Mouse (Mus musculus) MEL (cell line): ENCODE results near the gene Xpnpep3. TPM values are rescaled to one million over a fixed set of nuclear protein-coding genes. Genes with fewer than 3 reads are reported as not detected.

Experiments used
- DNase-seq: peaks from one replicate; pipeline ENCODE4 v3.0.0; 2011; ENCODE audit warnings: low read depth, low spot score
- H3K27ac ChIP-seq: 2 replicates; pipeline ENCODE4 v1.5.1; 2012; ENCODE audit warnings: low read depth, mild to moderate bottlenecking, control low read depth, low read length, moderate library complexity; ENCODE audit not compliant: control insufficient read depth
- H3K27me3 ChIP-seq, 2 experiments: fragments of 150-350 bp in 1 of 2; sonication (generic) in 1 of 2; 2 replicates each; pipeline ENCODE4 v1.6.1; 2012; ENCODE audit warnings: low read length in 2 of 2, mild to moderate bottlenecking in 2 of 2, improper control_type of control experiment in 1 of 2, moderate library complexity in 1 of 2; ENCODE audit not compliant: insufficient read depth in 2 of 2, control insufficient read depth in 1 of 2
- H3K36me3 ChIP-seq, 2 experiments: 2 replicates each; pipeline ENCODE4 v1.6.1; 2012 to 2014; ENCODE audit warnings: low read length in 2 of 2, improper control_type of control experiment in 1 of 2, inconsistent platforms in 1 of 2, mild to moderate bottlenecking in 1 of 2; ENCODE audit not compliant: insufficient read depth in 2 of 2, control insufficient read depth in 1 of 2
- H3K4me1 ChIP-seq, 2 experiments: fragments of 150-350 bp in 1 of 2; sonication (generic) in 1 of 2; 2 replicates each; pipeline ENCODE4 v1.6.1; 2012; ENCODE audit warnings: low read length in 2 of 2, improper control_type of control experiment in 1 of 2, mild to moderate bottlenecking in 1 of 2; ENCODE audit not compliant: insufficient read depth in 2 of 2, control insufficient read depth in 1 of 2
- H3K4me3 ChIP-seq, 2 experiments: fragments of 150-350 bp in 1 of 2; sonication (generic) in 1 of 2; 2 replicates each; pipeline ENCODE4 v1.5.1; 2012; ENCODE audit warnings: low read depth in 2 of 2, low read length in 2 of 2, mild to moderate bottlenecking in 2 of 2, moderate library complexity in 2 of 2, control low read depth in 1 of 2, improper control_type of control experiment in 1 of 2; ENCODE audit not compliant: control insufficient read depth in 1 of 2, insufficient read depth in 1 of 2
- H3K79me2 ChIP-seq: 2 replicates; pipeline ENCODE4 v1.6.1; 2012; ENCODE audit warnings: mild to moderate bottlenecking, low read length, moderate library complexity; ENCODE audit not compliant: control insufficient read depth, poor library complexity, insufficient read depth
- H3K9ac ChIP-seq: 2 replicates; pipeline ENCODE4 v1.6.1; 2012; ENCODE audit warnings: low read depth, mild to moderate bottlenecking, control low read depth, low read length, moderate library complexity; ENCODE audit not compliant: control insufficient read depth, poor library complexity, severe bottlenecking
- H3K9me3 ChIP-seq: fragments of 150-350 bp; sonication (generic); replicated peaks from 2 replicates; pipeline ENCODE4 v1.6.1; 2012; ENCODE audit warnings: mild to moderate bottlenecking, low read length, improper control_type of control experiment, moderate library complexity; ENCODE audit not compliant: insufficient read depth
- BHLHE40 ChIP-seq: IDR thresholded peaks from 2 replicates; pipeline ENCODE4 v1.6.1; 2012; ENCODE audit warnings: low read depth, mild to moderate bottlenecking, inconsistent platforms, low read length, improper control_type of control experiment, borderline replicate concordance
- CHD1 ChIP-seq: IDR thresholded peaks from 2 replicates; pipeline ENCODE4 v1.6.1; 2012; ENCODE audit warnings: low read depth, mild to moderate bottlenecking, inconsistent platforms, low read length, improper control_type of control experiment
- CTCF ChIP-seq, 3 experiments: IDR thresholded peaks in 2 of 3; conservative IDR thresholded peaks in 1 of 3; 2 replicates each; pipeline ENCODE4 v1.5.1; 2011 to 2012; ENCODE audit warnings: low read length in 3 of 3, low read depth in 2 of 3, mild to moderate bottlenecking in 2 of 3, improper control_type of control experiment in 1 of 3, inconsistent platforms in 1 of 3, mixed read lengths in 1 of 3, moderate library complexity in 1 of 3; ENCODE audit not compliant: control insufficient read depth in 1 of 3, insufficient read depth in 1 of 3, poor library complexity in 1 of 3, severe bottlenecking in 1 of 3
- ETS1 ChIP-seq: IDR thresholded peaks from 2 replicates; pipeline ENCODE4 v1.6.1; 2012; ENCODE audit warnings: low read depth, mild to moderate bottlenecking, inconsistent platforms, low read length, improper control_type of control experiment, moderate library complexity
- GATA1 ChIP-seq: IDR thresholded peaks from 2 replicates; pipeline ENCODE4 v1.6.1; 2011; ENCODE audit warnings: low read depth, low read length, improper control_type of control experiment
- HCFC1 ChIP-seq: IDR thresholded peaks from 2 replicates; pipeline ENCODE4 v1.6.1; 2012; ENCODE audit warnings: low read depth, mild to moderate bottlenecking, inconsistent platforms, low read length, improper control_type of control experiment, moderate library complexity
- KAT2A ChIP-seq: conservative IDR thresholded peaks from 2 replicates; pipeline ENCODE4 v1.6.1; 2012; ENCODE audit warnings: low read depth, low read length, improper control_type of control experiment, inconsistent platforms
- MXI1 ChIP-seq: IDR thresholded peaks from 2 replicates; pipeline ENCODE4 v1.6.1; 2011; ENCODE audit warnings: mild to moderate bottlenecking, low read depth, low read length, improper control_type of control experiment
- MYB ChIP-seq: IDR thresholded peaks from 2 replicates; pipeline ENCODE4 v1.6.1; 2011; ENCODE audit warnings: mild to moderate bottlenecking, low read depth, low read length, improper control_type of control experiment
- MYC ChIP-seq: IDR thresholded peaks from 2 replicates; pipeline ENCODE4 v1.6.1; 2011; ENCODE audit warnings: low read depth, mild to moderate bottlenecking, low read length, improper control_type of control experiment, moderate library complexity
- NRF1 ChIP-seq: IDR thresholded peaks from 2 replicates; pipeline ENCODE4 v1.6.1; 2014; ENCODE audit warnings: low read depth, mild to moderate bottlenecking, inconsistent platforms, low read length, improper control_type of control experiment, moderate library complexity; ENCODE audit not compliant: poor library complexity, insufficient read depth, severe bottlenecking
- POLR2A ChIP-seq, 2 experiments: IDR thresholded peaks; 2 replicates each; pipeline ENCODE4 v1.6.1; 2011 to 2012; ENCODE audit warnings: low read length in 2 of 2, mild to moderate bottlenecking in 2 of 2, control low read depth in 1 of 2, improper control_type of control experiment in 1 of 2, low read depth in 1 of 2, moderate library complexity in 1 of 2; ENCODE audit not compliant: control insufficient read depth in 1 of 2, insufficient read depth in 1 of 2, poor library complexity in 1 of 2
- POLR2AphosphoS5 ChIP-seq: IDR thresholded peaks from 2 replicates; pipeline ENCODE4 v1.6.1; 2012; ENCODE audit warnings: low read depth, borderline replicate concordance, mild to moderate bottlenecking, inconsistent platforms, low read length, moderate library complexity, mixed read lengths
- RAD21 ChIP-seq: IDR thresholded peaks from 2 replicates; pipeline ENCODE4 v1.6.1; 2011; ENCODE audit warnings: mild to moderate bottlenecking, low read depth, low read length, improper control_type of control experiment
- SMC3 ChIP-seq: IDR thresholded peaks from 2 replicates; pipeline ENCODE4 v1.6.1; 2011; ENCODE audit warnings: low read depth, low read length, improper control_type of control experiment
- ZC3H11A ChIP-seq: IDR thresholded peaks from 2 replicates; pipeline ENCODE4 v1.6.1; 2012; ENCODE audit warnings: low read depth, mild to moderate bottlenecking, inconsistent platforms, low read length, improper control_type of control experiment
- ZKSCAN1 ChIP-seq: IDR thresholded peaks from 2 replicates; pipeline ENCODE4 v1.6.1; 2012; ENCODE audit warnings: low read depth, mild to moderate bottlenecking, inconsistent platforms, low read length, improper control_type of control experiment, moderate library complexity
- ZNF384 ChIP-seq: IDR thresholded peaks from 2 replicates; pipeline ENCODE4 v1.6.1; 2012; ENCODE audit warnings: low read depth, mild to moderate bottlenecking, inconsistent platforms, low read length, improper control_type of control experiment
- polyA plus RNA-seq, 2 experiments: library from polyadenylated mRNA; stranded (reverse) in 1 of 2; unstranded in 1 of 2; fragments of >175 nt in 1 of 2; fragments of >200 nt in 1 of 2; gene quantifications; 2 replicates each; pipeline versions ENCODE4 v1.2.1 to v1.2.4; 2012; ENCODE audit warnings: low replicate concordance in 2 of 2, low read depth in 1 of 2; ENCODE audit not compliant: insufficient read length in 2 of 2, insufficient read depth in 1 of 2, missing spikeins in 1 of 2
- total RNA-seq: library from RNA; depleted of rRNA; stranded (reverse); fragments of 300-350 nt; gene quantifications from 2 replicates; pipeline ENCODE4 v1.2.3, GENCODE M21; 2012

Gene Xpnpep3
- total and polyA plus RNA-seq, 3 experiments: 10.2 to 88.4 (median 13.1) TPM

DNA sequence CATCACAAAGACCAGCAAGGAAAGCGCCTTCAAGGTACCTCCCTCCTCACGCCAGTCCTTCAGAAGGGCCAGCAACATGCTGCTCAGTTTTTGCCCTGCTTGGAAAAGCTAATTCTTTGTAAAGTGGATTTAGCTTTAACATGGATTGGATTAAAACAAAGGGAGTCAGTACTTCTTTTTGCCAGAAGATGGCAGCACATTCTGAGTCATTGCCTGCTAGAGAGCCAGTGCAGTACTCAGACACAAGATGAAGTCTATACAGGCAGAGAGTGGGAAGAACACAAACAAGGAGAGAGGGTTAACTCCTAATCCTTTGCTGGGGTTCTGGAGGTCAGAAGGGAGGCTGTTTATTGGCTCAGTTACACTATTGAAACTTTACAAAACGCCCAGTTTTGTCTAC is 48.5 kb downstream of the Xpnpep3 start:
- Histone ChIP-seq H3K9ac (no peak overlapping the region), H3K79me2 (no peaks in the 10 kb centered on the region), H3K9me3 (no peaks in the 10 kb centered on the region)
- TF ChIP-seq ZNF384: no peak
- TF ChIP-seq CHD1: no peak
- peak; percentile 83 for TF ChIP-seq RAD21
- TF ChIP-seq POLR2A (IDR thresholded peaks at IDR 0.05; ENCODE audit: control insufficient read depth in 1 of 2, insufficient read depth in 1 of 2, low read depth in 1 of 2, low read length in 2 of 2, poor library complexity in 1 of 2): no peak
- no peak for TF ChIP-seq ZKSCAN1
- TF ChIP-seq CTCF (IDR thresholded peaks at IDR 0.05 in 2 of 3, conservative IDR thresholded peaks at IDR 0.05 in 1 of 3; ENCODE audit: control insufficient read depth in 1 of 3, insufficient read depth in 1 of 3, low read depth in 2 of 3, low read length in 3 of 3, poor library complexity in 1 of 3, severe bottlenecking in 1 of 3): peak; percentile 58 to 88 (median 87)
- no peak for TF ChIP-seq BHLHE40
- TF ChIP-seq KAT2A: no peak
- 0 out of 2 replicates have a peak, but pooled peaks have one; percentile 22 for TF ChIP-seq MYC
- TF ChIP-seq MXI1: no peak
- peak; percentile 85 for TF ChIP-seq SMC3
- TF ChIP-seq ZC3H11A: peak; percentile 64
- TF ChIP-seq GATA1: no peak
- TF ChIP-seq, all 39 proteins: peak for 5
- Histone ChIP-seq H3K4me1 (peaks cover 0 to 2% of the 10 kb centered on the region in 2 experiments; a peak in 1 of 4 replicates), H3K36me3 (peaks cover 0 to 10% of the 10 kb centered on the region in 2 experiments; a peak in 2 of 4 replicates), H3K27me3 (no peaks in the 10 kb centered on the region), H3K4me3 (no peak overlapping the region), H3K27ac (no peak overlapping the region)
- DNase-seq: peak; percentile 78

DNA sequence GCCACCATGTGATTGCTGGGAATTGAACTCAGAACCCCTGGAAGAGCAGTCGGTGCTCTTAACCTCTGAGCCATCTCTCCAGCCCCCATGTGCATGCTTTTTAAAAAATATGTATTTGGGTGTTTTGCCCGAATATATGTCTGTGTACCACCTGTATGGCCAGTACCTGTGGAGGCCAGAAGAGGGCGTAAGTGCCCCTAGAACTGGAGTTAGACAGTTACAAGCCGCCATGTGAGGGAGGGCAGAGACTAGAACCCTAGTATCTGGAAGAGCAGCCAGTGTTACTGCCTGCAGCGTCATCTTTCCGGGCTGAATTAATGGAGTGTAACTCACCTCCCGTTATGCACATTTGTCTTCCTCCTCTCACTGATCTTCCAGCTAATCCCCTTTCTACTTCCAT is 61.6 kb downstream of the Xpnpep3 start:
- Histone ChIP-seq H3K79me2 (peaks cover 1% of the 10 kb centered on the region; the same call in 1 of the 2 replicates), H3K4me1 (peaks cover 0 to 5% of the 10 kb centered on the region in 2 experiments; a peak in 2 of 4 replicates)

More for the DNA sequence above, 61.6 kb downstream of the Xpnpep3 start:
- peaks cover 0 to 3% of the 10 kb centered on the region in 2 experiments; a peak in 1 of 4 replicates for H3K36me3 ChIP-seq
- TF ChIP-seq ZNF384: no peak
- peak; percentile 21 for TF ChIP-seq SMC3
- peak; percentile 20 to 31 (median 27); a peak in 2 of 6 replicates for TF ChIP-seq CTCF (IDR thresholded peaks at IDR 0.05 in 2 of 3, conservative IDR thresholded peaks at IDR 0.05 in 1 of 3; ENCODE audit: control insufficient read depth in 1 of 3, insufficient read depth in 1 of 3, low read depth in 2 of 3, low read length in 3 of 3, poor library complexity in 1 of 3, severe bottlenecking in 1 of 3)
- TF ChIP-seq RAD21: peak; percentile 33
- no peak for TF ChIP-seq ETS1
- no peak for TF ChIP-seq NRF1
- TF ChIP-seq POLR2AphosphoS5: no peak
- no peak for TF ChIP-seq MYB
- TF ChIP-seq ZKSCAN1: no peak
- no peak for TF ChIP-seq HCFC1
- H3K27me3 ChIP-seq: no peaks in the 10 kb centered on the region
- no peaks in the 10 kb centered on the region for H3K9me3 ChIP-seq
- no peak overlapping the region for H3K27ac ChIP-seq
- DNase-seq: no peak
- no peak overlapping the region for H3K9ac ChIP-seq
- H3K4me3 ChIP-seq: no peak overlapping the region
